Mouse (Mus musculus) midbrain, embryonic 12.5 days (tissue): ENCODE data around the gene Prss41. TPM values are rescaled to one million over a fixed set of nuclear protein-coding genes. Genes with fewer than 3 reads are reported as not detected.
A peak's percentile ranks its signal among the peaks of the same experiment; 100 is the strongest.
"Not testable (repeated sequence)": the region's sequence is repeated elsewhere in the genome, so short reads cannot be mapped to it uniquely, and the experiment has no call there.

Experiments
- ATAC-seq: fragments of 200-750 bp; cut with Nextera tagmentation; 2 replicates; pipeline ENCODE4 v1.8.0; 2017; ENCODE audit warnings: low read depth, moderate TSS enrichment, moderate library complexity; ENCODE audit not compliant: low FRiP score
- H3K27ac ChIP-seq: fragments of 300-500 bp; sonication (generic); replicated peaks from 2 replicates; pipeline ENCODE4 v1.5.1; 2016; ENCODE audit warnings: mild to moderate bottlenecking
- H3K27me3 ChIP-seq: fragments of 300-500 bp; sonication (generic); 2 replicates; pipeline ENCODE4 v1.6.1; 2016; ENCODE audit warnings: mild to moderate bottlenecking
- H3K36me3 ChIP-seq: fragments of 300-500 bp; sonication (generic); 2 replicates; pipeline ENCODE4 v1.6.1; 2016
- H3K4me1 ChIP-seq: fragments of 300-500 bp; sonication (generic); 2 replicates; pipeline ENCODE4 v1.6.1; 2016
- H3K4me2 ChIP-seq: fragments of 300-500 bp; sonication (generic); replicated peaks from 2 replicates; pipeline ENCODE4 v1.6.1; 2016; ENCODE audit warnings: mild to moderate bottlenecking, moderate library complexity
- H3K4me3 ChIP-seq: fragments of 300-500 bp; sonication (generic); 2 replicates; pipeline ENCODE4 v1.5.1; 2016; ENCODE audit warnings: mild to moderate bottlenecking
- H3K9ac ChIP-seq: fragments of 300-500 bp; sonication (generic); replicated peaks from 2 replicates; pipeline ENCODE4 v1.6.1; 2016; ENCODE audit warnings: mild to moderate bottlenecking, moderate library complexity
- H3K9me3 ChIP-seq: fragments of 300-500 bp; sonication (generic); 2 replicates; pipeline ENCODE4 v1.6.1; 2016; ENCODE audit warnings: mild to moderate bottlenecking
- WGBS: fragments of 180-500 bp; shearing (Covaris S2); methylation state at CpG from one replicate; pipeline ENCODE4 v1.1.7; 2016; 5-methylcytosine and 5-hydroxymethylcytosine counted together
- polyA plus RNA-seq: library from polyadenylated mRNA; unstranded; fragments of >200 nt; fragmentation: Nextera tagmentation; extraction: Ambion mirVana; gene quantifications from 2 replicates; pipeline ENCODE4 v1.2.1, GENCODE M21; 2016

The Prss41 gene
- 0.82 and 0.91 TPM in 2 replicates for polyA plus RNA-seq

DNA sequence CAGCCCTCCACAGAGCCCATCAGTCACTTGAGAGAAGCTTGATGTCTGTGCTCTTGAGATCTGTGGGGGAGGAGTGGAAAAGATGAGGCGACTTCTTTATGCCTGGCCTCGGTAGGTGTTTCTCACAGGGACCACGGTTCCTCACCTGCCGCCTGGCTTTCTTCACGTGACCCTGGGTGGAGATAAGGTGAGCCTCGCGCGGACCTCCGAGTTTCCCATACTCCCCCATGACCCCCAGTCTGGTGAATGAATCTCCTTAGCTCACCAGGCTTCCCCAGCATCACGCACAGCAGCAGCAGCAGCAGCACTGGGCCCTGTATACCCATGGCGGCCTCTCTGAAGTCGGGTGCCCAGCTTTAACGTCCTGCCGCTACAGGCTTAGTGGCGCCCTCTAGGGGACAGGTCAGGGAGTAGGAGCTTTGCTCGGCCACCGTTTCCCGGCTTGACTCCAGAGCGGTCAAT lies at the start of gene Prss41, which contains the start of gene Prss32:
Gene Prss41 (minus strand): TSS at position 361 of the 462 bp plus-strand sequence.
Gene Prss32 (plus strand): TSS at position 44 of the 462 bp plus-strand sequence.
- ATAC-seq: 0 out of 2 replicates have a peak, but pooled peaks have one; percentile 47
- WGBS: 14% methylated on average over 19 of the region's 19 CpGs
- H3K9me3 ChIP-seq: no peaks in the 10 kb centered on the region
- peak within 1 kb of the TSS; percentile 38 for H3K4me2 ChIP-seq
- no peaks in the 10 kb centered on the region for H3K4me1 ChIP-seq
- no peak within 1 kb of the TSS for H3K27ac ChIP-seq
- no peak within 1 kb of the TSS for H3K9ac ChIP-seq
- H3K4me3 ChIP-seq: peak within 1 kb of the TSS; percentile 19; the same call in 1 of the 2 replicates
- H3K36me3 ChIP-seq: no peaks in the 10 kb centered on the region
- H3K27me3 ChIP-seq: peaks cover 20% of the 10 kb centered on the region; the same call in 1 of the 2 replicates

DNA sequence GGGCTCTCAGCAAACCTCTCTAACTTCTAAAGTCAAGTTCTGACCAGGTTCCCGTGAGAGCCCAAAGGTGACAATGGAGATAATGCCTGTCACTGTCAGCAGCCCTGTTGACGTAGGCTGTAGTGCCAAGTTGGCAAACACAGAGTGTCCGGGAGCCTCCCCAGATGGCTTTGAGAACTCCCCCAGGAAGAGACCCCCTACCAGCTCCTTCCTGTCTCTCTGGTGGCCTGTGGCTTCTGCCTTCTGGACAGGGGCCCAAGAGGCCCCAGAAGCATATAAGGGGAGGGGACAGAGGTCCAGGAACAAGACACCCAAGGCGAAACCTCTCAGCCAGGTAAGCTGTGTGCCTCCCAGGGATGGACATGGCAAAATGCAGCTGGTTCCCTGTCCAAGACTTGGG lies 36.6 kb upstream of the Prss41 start, which contains the start of the genes Dcpp1 and Dcpp2:
Gene Dcpp1 (plus strand): TSS at position 301 of the 400 bp plus-strand sequence.
Gene Dcpp2 (plus strand): TSS at position 305 of the 400 bp plus-strand sequence.
- ATAC-seq, H3K9ac ChIP-seq, H3K27ac ChIP-seq, H3K4me2 ChIP-seq, H3K4me3 ChIP-seq, H3K4me1 ChIP-seq, H3K36me3 ChIP-seq, H3K9me3 ChIP-seq, H3K27me3 ChIP-seq: not testable (repeated sequence)
- WGBS: 72% methylated on average over 4 of the region's 4 CpGs

- 95% methylated on average over 2 of the region's 2 CpGs for WGBS
- Histone ChIP-seq H3K9ac (no peak overlapping the region), H3K4me2 (no peak overlapping the region), H3K9me3 (no peaks in the 10 kb centered on the region), H3K36me3 (no peaks in the 10 kb centered on the region), H3K27ac (no peak overlapping the region), H3K27me3 (no peaks in the 10 kb centered on the region), H3K4me3 (no peak overlapping the region), H3K4me1 (0 out of 2 replicates have a peak, but pooled peaks cover 3% of the 10 kb centered on the region)
- ATAC-seq: no peak
Measured at GRCm38 (mm10) chr17:23877166-23877565, 33.2 kb upstream of the Prss41 start.

- no peak for ATAC-seq
Measured at GRCm38 (mm10) chr17:23876741-23877140, 32.8 kb upstream of the Prss41 start.

GRCm38 (mm10) chr17:23873884-23874856 lies 30.2 kb upstream of the Prss41 start:
- no peaks in the 10 kb centered on the region for H3K27me3 ChIP-seq
- H3K27ac ChIP-seq: no peak overlapping the region
- H3K4me2 ChIP-seq: no peak overlapping the region
- ATAC-seq: no peak
- no peaks in the 10 kb centered on the region for H3K9me3 ChIP-seq
- 0 out of 2 replicates have a peak, but pooled peaks cover 3% of the 10 kb centered on the region for H3K4me1 ChIP-seq
- H3K9ac ChIP-seq: no peak overlapping the region
- no peak overlapping the region for H3K4me3 ChIP-seq
- 52% methylated on average over 8 of the region's 8 CpGs for WGBS
- no peaks in the 10 kb centered on the region for H3K36me3 ChIP-seq

More at GRCm38 (mm10) chr17:23876741-23877140, 32.8 kb upstream of the Prss41 start:
- WGBS: 62% methylated on average over 3 of the region's 3 CpGs
- 0 out of 2 replicates have a peak, but pooled peaks cover 3% of the 10 kb centered on the region for H3K4me1 ChIP-seq
- no peak overlapping the region for H3K4me2 ChIP-seq
- H3K9me3 ChIP-seq: no peaks in the 10 kb centered on the region
- no peaks in the 10 kb centered on the region for H3K36me3 ChIP-seq
- H3K4me3 ChIP-seq: no peak overlapping the region
- H3K9ac ChIP-seq: no peak overlapping the region
- no peak overlapping the region for H3K27ac ChIP-seq
- no peaks in the 10 kb centered on the region for H3K27me3 ChIP-seq

DNA sequence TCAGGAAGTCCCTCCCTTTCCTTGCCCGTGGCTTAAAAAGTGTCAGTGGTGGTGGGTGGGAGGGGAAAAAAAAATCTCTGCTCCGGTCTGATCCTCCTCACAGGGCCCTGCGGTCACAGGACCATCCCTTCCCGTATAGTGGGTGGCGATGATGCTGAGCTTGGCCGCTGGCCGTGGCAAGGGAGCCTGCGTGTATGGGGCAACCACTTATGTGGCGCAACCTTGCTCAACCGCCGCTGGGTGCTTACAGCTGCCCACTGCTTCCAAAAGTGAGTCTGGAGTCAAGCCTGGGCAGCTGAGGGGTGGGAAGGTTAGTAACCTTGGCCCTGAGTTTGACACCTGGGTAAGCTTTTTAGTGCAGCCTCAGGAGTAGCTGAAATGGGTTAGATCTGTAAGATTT lies 24.5 kb upstream of the Prss41 start:
- WGBS: 88% methylated on average over 11 of the region's 11 CpGs
- H3K9me3 ChIP-seq: no peaks in the 10 kb centered on the region
- H3K27ac ChIP-seq: no peak overlapping the region
- no peaks in the 10 kb centered on the region for H3K36me3 ChIP-seq
- H3K4me1 ChIP-seq: no peaks in the 10 kb centered on the region
- no peak overlapping the region for H3K9ac ChIP-seq
- H3K4me3 ChIP-seq: no peak overlapping the region
- ATAC-seq: no peak
- H3K27me3 ChIP-seq: no peaks in the 10 kb centered on the region
- H3K4me2 ChIP-seq: no peak overlapping the region

- H3K27ac ChIP-seq: no peak within 1 kb of the TSS
- ATAC-seq: no peak
- no peak within 1 kb of the TSS for H3K9ac ChIP-seq
- no peak within 1 kb of the TSS for H3K4me2 ChIP-seq
- H3K9me3 ChIP-seq: no peaks in the 10 kb centered on the region
- H3K27me3 ChIP-seq: no peaks in the 10 kb centered on the region
- WGBS: 80% methylated on average over 15 of the region's 15 CpGs
- no peaks in the 10 kb centered on the region for H3K36me3 ChIP-seq
- H3K4me3 ChIP-seq: no peak within 1 kb of the TSS
- no peaks in the 10 kb centered on the region for H3K4me1 ChIP-seq
Measured at GRCm38 (mm10) chr17:23867756-23868155, 23.8 kb upstream of the Prss41 start, which contains the start of gene Prss21. TSS of gene Prss21 (plus strand) at chr17:23868056.

DNA sequence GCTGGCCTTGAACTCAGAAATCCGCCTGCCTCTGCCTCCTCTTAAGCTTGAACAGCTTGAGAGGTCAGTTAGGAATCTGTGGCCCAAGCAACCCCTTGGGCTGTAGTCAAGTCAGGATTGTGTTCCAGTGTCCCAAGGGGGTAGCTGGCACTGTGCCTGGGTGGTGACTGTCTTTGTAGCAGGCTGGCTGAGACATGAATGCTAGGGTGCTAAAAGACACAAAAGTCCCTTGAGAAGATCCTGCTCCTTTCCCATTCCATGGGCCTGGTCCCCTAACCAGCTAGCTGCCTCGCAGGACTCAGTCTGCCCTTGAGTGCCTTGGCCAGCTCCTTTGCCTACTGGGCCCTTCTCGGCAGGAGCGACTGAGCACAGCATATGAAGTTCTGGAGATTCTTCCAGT lies 19.0 kb upstream of the Prss41 start:
- ATAC-seq: no peak
- no peak overlapping the region for H3K9ac ChIP-seq

DNA sequence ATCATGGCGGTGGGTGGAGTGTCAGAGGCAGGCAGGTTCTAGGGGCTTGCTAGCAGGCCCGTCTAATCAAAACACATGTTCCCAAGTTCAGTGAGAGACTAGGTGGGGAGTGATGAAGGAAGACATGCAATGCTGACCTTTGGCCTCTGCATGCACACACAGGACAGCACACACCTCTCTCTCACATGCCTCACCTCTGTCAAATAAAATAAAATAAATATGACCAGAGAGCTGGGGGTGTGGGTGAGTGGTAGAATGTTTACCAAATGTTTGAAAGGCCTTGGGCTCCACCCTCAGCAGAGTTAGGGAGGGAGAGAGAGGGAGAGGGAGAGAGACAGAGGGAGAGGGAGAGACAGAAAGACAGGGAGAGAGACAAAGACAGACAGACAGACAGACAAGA lies 13.9 kb upstream of the Prss41 start:
- Histone ChIP-seq H3K27me3 (no peaks in the 10 kb centered on the region), H3K4me2 (no peak overlapping the region), H3K9me3 (no peaks in the 10 kb centered on the region), H3K4me1 (no peaks in the 10 kb centered on the region), H3K4me3 (no peak overlapping the region), H3K27ac (no peak overlapping the region), H3K36me3 (no peaks in the 10 kb centered on the region), H3K9ac (no peak overlapping the region)
- no peak for ATAC-seq
- WGBS: 89% methylated on average over 2 of the region's 2 CpGs

More for the DNA sequence above, 19.0 kb upstream of the Prss41 start:
- H3K36me3 ChIP-seq: no peaks in the 10 kb centered on the region
- H3K9me3 ChIP-seq: no peaks in the 10 kb centered on the region
- 80% methylated on average over 4 of the region's 4 CpGs for WGBS
- H3K4me2 ChIP-seq: no peak overlapping the region
- H3K4me1 ChIP-seq: no peaks in the 10 kb centered on the region
- H3K4me3 ChIP-seq: no peak overlapping the region
- H3K27ac ChIP-seq: no peak overlapping the region
- no peaks in the 10 kb centered on the region for H3K27me3 ChIP-seq

DNA sequence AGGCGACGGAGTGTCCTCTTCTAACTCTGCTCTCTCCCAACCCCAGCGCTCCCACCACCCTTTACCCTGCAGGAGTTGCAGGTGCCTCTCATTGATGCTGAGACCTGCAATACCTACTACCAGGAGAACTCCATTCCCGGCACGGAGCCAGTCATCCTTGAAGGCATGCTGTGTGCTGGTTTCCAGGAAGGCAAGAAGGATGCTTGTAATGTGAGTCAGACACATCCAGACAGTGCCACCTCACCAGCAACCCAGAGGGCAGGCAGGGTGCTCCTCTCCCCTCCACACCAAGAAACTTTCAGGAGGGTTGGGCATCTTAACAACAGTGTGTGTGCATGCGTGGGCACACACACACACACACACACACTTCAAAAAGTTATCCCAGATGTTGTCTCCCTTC lies 13.2 kb upstream of the Prss41 start:
- ATAC-seq: no peak
- H3K9ac ChIP-seq: no peak overlapping the region
- H3K4me2 ChIP-seq: no peak overlapping the region
- WGBS: 82% methylated on average over 6 of the region's 6 CpGs
- no peaks in the 10 kb centered on the region for H3K36me3 ChIP-seq
- H3K4me3 ChIP-seq: no peak overlapping the region
- H3K4me1 ChIP-seq: no peaks in the 10 kb centered on the region
- H3K9me3 ChIP-seq: no peaks in the 10 kb centered on the region
- H3K27ac ChIP-seq: no peak overlapping the region
- no peaks in the 10 kb centered on the region for H3K27me3 ChIP-seq

DNA sequence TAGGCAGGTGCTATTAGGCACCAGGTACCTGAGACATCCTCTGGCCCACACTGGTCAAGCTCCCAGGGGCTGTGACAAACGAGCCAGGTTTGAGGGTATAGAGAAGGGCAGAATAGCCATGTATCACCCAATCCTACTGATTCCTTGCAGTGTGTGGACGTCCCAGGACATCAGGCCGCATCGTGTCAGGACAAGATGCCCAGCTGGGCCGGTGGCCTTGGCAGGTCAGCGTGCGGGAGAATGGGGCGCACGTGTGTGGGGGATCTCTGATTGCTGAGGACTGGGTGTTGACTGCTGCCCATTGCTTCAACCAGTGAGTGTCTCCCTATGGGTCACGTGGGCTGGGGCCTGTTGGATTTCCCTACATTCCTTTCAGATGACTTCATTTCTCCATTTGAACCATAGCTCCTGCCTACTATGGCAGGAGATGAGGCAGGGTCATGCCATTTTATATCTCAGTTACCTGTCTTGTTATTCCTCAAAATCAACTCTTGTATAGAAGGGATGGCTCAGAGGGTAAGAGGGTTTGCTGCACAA lies 10.3 kb upstream of the Prss41 start:
- H3K4me3 ChIP-seq: no peak overlapping the region
- H3K9ac ChIP-seq: no peak overlapping the region; the same call in 1 of the 2 replicates
- H3K4me1 ChIP-seq: no peaks in the 10 kb centered on the region
- no peaks in the 10 kb centered on the region for H3K36me3 ChIP-seq
- H3K4me2 ChIP-seq: no peak overlapping the region
- ATAC-seq: no peak
- WGBS: 89% methylated on average over 10 of the region's 10 CpGs
- no peak overlapping the region for H3K27ac ChIP-seq
- H3K9me3 ChIP-seq: no peaks in the 10 kb centered on the region
- no peaks in the 10 kb centered on the region; the same call in 1 of the 2 replicates for H3K27me3 ChIP-seq

DNA sequence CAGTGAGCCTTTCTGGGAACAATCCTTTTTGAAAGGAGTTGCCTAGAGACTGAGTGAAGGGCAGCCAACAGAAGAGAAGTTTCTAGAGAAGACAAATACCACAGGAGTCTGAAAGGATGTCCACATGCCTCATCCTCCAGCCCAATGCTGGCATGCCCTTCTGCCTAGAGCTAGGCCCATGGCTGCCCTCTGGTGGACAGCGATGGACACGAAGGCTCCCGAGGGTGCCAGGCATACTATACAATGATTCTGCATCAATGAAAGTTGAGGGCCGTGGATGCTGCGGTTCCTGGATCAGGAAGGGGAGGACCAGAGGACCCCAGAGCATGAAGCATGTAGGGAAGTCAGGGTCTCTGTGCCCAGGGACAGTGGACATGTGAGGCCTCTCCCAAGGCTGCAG lies 9.3 kb upstream of the Prss41 start:
- Histone ChIP-seq H3K4me1 (no peaks in the 10 kb centered on the region), H3K36me3 (no peaks in the 10 kb centered on the region), H3K27me3 (no peaks in the 10 kb centered on the region; the same call in 1 of the 2 replicates), H3K4me2 (no peak overlapping the region), H3K9me3 (no peaks in the 10 kb centered on the region), H3K4me3 (no peak overlapping the region), H3K9ac (no peak overlapping the region), H3K27ac (no peak overlapping the region)
- 31% methylated on average over 5 of the region's 5 CpGs for whole genome bisulfite sequencing
- ATAC-seq: no peak
